8 mouse cellular contexts compared by ENCODE assay signal in genomic region chr9:83353316-83353715, GRCm38 (mm10).
"Had no signal": no experiment of that assay in that cellular context is flagged by ENCODE, and none has a peak within 500 bp of the region (broad histone marks: within the 10 kb centered on the region; RNA-seq: fewer than 3 reads in every experiment).

No protein-coding gene starts in this region.

- DNase-seq: kidney, adult 9 months; kidney, postnatal 14 days; kidney, postnatal 4 days; liver, embryonic 13.5 days; lung, adult 2 months; thymus, adult 18-20 months; thymus, postnatal 14 days; thymus, postnatal 4 days had no signal
